Mouse (Mus musculus): ENCODE results near the gene Klhl32.
"Not testable (repeated sequence)": the region's sequence is repeated elsewhere in the genome, so short reads cannot be mapped to it uniquely, and the experiment has no call there.

The Klhl32 gene

DNA sequence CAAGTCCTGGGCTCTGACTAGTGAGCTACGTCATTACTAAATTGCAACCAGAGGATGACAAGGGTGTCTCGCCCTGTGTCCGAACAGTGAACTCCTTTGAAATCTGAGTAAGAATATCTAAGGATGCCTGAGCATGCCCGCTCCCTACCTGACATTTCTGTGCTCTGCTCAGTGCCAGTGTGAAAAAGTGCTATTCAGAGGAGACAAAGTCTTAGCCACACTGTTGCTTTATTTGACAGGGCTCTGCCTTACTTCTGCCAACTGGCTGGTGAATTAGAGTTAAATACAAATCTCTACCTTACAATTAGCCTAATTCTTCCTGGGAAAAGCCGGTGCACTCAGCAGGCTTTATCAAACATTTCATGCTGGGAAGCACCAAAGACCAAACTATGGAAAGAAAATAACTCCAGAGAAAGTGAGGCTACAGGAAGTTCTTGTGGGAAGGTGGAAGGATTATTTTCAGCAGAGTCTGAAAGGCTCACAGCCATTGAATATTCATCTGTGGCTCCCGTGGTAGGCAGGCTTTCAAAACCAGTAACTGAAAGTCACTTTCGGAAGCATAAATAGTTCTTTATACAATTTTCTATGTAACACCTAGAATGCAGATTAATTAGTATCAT, 57.1 kb downstream of the Klhl32 start:
- no peak for DNase-seq

DNA sequence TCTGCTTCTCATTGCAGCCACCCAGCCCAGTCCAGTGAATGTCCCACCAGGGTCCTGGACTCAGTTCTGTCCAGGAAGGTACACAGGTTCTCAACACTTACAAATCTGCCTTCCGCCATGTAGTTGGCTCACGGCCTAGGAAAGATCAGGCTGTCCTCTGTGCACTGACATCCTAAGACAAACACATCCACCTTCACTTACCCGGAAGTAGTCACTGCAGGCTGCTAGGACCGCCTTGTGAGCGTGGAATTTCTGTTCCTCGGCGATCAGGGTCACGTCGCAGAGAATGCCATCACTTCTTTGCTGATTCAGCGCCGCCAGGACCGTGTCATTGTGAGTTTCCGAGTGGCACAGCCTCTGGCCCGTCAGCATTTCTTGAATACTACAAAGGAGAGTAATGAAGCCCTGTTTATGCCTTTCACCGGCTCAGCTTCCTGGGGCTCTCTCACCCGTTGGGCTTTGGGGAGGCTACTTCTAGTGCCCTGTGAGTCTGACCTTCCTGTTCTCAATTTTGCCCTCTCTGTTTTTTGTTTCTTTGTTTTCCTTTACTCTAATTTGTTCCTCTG, 58.4 kb downstream of the Klhl32 start:
- DNase-seq, result no peak

DNA sequence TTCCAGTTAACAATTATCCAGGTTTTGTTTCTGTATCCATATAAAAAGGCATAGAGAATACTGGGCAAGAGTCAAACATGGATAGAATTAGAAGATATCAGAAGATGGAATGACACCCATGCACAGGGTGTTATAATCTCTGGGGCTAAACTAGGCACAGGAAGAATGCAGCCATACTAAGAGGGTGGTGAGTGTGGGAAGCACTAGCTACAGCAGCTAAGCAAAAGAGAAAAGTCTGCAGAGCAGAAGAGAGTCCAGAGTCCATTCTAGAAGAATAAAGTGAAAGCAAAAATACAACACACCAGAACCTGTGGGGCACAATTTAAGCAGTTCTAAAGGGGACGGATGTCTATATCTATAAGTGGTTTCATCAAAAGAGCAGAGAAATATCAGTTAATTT, 61.6 kb downstream of the Klhl32 start:
- DNase-seq, result no peak

DNA sequence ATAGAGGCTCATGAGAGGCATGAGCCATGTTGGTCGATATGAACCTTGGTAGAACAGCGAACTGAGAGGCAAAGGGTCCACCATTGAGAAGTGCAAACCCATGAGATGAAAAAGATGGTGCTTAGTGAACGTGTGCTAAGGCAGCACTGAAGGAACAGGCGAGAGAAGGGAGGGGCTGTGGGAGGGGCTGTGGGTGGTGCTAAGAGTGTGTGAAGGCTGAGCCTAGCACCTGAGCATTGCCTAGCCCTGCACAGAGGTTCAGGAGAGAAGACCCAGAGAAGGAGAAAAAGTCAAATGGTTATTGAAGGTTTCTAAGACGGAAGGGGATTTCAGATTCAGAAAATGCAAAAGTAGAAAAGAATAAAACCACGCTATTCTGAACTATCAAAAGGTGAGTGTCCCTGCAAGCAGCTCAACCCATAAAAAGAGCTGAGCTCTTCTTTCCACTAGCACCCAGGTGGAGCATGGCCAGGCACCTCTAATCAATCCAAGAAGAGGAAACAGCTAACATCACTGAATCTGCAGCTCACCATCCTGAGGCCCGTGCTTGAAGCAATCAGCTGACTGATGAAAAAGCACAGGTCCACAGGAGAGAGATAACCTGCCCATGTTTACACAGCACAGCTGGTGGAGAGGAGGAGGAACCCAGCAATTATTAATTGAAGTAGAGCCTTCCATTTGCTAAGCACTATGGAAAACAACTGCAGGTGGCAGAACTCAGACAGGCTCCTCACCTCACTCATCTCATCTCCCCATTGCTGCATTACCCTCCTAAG, 65.0 kb downstream of the Klhl32 start:
- DNase-seq, result no peak

DNA sequence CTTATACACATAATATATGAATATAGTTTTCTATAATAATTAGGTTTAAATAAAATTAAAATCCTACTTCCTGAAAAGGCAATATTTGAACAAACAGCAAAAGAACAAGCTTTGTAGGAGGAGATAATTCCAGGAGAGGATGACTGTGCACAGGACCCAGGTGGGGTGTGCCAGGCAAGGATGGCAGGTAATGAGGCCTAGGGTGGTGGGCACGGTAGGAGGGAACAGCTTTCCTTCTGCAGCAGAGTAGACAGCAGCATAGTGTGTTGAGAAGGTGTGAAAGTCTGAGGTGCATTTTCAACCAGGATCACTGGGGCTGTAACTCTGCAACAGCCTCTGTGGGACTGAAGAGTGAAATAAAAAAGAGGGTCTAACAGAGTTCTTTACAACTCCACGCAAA, 85.0 kb downstream of the Klhl32 start:
- no peak for DNase-seq

DNA sequence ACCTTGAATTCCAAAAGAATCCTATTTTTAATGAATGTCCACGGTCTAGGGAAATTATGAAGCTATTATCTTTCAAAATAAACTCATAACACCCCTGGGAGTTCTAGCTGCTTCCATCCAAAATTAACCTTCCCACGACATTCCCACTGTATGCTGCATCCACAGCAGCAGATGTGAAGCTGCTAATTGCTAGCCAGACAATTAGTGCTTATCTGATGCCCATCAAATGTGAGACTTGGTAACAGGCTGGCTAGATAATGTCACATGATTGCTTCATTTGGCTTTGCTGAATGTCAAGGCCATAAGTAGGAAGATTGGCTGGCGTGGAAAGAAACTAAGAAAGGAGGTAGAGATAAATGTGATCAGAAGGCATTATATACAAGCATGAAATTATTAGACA, 85.5 kb downstream of the Klhl32 start:
- no peak for DNase-seq

DNA sequence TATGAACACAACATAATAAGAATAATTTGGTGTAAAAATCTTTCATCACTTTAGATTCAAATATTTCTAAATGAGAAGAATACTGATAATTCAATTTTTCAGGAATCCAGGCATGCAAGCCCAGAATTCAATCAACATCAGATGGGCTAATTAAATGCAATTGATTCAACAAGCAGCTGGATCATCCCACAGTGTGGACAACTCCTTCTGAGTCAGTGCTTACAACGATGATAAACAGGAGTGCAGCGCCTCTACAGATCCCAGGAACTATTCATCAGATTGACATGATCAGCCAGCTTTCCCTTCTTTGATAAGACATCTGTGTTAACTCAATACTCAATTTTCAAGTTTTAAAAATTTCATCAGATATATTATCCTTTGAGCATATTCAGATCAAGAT, 86.4 kb downstream of the Klhl32 start:
- DNase-seq, result no peak

DNA sequence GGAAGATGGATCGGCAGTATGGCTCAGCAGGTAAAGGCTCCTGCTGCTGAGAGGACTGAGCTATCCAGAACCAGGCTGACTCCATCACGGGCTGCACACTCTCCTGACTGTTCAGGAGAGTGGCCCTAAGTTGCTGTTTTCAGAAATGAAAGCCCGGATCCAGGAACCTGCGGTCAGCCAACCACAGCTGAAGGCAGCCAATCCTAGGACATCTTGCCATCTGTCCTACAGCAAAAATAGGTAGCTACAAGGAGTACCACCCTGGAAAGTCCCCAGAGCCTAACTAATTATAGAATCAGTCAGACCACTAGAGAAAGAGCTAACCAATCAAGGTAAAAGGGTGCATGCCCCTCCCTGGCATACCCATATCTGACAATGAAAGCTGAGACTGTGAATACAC, 87.5 kb downstream of the Klhl32 start:
- DNase-seq, result no peak

DNA sequence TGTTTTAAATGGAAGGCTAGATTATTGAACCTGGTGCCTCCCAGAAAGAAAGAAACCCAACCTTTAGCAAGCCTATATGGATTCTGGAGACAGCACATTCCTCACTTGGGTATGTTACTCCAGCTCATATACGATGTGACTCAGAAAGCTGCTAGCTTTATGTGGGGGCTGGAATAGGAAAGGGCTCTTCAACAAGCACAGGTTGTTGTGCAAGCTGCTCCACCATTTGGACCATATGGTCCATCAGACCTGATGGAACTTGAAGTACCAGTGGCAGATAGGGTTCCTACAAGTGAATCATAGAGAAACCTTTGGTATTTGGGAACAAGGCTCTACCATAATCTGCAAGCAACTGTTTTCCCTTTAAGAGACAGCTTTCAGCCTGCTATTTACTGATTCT, 92.0 kb downstream of the Klhl32 start:
- DNase-seq, result no peak

DNA sequence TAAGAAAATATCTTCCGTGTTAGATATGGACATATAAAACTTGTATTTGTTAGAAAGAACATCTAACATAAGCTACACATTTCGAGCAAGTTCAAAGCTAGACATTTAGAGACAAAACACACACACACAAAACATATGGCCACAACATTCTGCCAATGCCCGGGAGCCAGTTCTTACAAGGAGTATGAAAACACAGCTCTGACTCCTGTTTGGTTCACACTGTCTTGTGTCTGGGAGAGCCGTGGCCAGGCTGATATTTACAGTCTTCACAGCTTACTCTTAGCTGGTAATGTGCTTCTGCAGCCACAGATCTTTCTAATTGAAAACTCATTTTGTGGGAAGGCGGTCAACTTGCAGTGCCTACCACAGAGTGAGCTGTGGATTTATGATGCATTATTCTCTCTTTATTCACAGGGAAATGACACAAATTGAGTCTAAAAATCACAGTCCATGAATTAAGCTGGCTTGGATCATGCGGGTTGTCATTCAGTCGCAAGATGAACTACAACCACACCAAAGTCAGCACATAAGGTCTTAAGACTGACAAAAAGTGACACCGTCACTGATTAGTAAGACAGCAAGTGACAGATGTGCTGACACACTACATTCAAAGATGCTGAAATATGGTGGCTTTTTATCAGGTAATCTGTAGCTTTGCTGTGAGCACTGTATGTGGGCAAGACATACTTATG, 98.3 kb downstream of the Klhl32 start:
- DNase-seq, result no peak

DNA sequence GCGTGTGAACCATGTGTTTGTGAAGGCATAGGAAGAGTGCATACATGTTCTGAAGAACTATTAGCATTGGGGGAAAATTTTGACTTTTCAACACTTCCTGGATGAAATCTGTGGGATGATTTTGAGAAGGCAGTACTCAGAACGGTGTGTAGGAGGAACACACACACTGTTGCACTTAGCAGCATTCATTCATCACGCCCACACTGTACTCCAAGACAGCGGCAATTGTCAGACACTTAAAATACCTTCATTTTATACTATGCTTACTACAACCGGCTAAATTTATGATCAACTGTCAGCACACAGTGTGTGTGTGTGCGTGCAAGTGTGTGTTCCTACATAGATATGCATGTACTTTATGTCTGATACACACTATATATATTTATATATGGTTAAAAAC, 113.8 kb downstream of the Klhl32 start:
- no peak for DNase-seq

DNA sequence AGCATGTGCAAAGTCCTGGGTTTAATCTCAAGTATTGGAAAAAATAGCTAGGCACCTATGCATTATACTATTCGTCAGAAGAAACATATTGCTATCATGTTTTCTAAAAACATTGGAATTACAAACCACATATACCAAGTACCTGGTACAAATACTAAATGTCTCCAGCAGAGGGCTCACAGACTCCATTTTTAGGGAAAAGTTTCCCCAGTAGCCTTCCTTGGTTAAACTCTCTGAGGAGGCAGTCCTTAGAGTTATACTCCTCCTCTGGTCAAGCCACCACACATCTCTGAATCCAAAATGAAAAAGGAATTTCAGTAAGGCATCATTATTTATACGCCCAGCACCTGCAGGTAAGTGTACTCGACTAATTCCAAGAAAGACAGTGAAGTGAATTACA, 130.1 kb downstream of the Klhl32 start:
- peak; percentile 43 for DNase-seq

DNA sequence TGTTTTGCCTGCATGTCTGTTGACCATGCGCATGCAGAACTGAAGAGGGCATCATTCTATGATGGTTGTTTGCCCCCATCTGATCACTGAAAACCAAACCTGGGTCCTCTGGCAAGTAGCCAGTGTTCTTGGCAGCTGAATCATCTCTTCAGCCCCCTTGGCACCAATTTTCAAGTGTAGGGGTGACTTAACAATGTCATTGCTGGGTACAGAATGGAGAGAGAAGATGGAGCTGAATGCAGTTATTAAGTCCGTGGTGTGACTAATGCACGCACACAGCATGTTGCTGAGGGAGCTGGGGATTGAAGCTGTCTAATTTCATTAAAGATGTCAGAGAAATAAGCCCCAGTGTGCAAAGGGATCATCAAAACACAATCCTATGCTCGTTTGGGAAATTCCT, 135.4 kb downstream of the Klhl32 start:
- DNase-seq, result no peak

DNA sequence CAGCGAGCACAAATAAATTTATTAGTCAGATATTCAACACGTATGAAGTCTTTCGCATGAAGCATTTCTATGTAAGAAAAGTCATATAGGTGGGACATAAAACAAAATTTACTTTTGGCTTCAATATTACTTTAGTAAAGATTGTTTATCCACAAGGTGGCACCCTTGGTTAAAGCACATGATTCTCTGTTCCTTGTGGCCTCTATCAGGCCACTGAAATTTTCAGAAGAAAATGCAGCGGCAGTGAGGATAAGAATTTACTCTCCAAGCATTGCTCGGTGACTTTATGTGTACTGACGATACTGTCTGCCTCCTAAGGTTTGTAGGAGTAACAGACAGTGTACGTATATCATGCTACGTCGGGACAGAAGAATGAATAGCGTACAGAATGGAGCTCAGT, 136.6 kb downstream of the Klhl32 start:
- DNase-seq, result no peak

DNA sequence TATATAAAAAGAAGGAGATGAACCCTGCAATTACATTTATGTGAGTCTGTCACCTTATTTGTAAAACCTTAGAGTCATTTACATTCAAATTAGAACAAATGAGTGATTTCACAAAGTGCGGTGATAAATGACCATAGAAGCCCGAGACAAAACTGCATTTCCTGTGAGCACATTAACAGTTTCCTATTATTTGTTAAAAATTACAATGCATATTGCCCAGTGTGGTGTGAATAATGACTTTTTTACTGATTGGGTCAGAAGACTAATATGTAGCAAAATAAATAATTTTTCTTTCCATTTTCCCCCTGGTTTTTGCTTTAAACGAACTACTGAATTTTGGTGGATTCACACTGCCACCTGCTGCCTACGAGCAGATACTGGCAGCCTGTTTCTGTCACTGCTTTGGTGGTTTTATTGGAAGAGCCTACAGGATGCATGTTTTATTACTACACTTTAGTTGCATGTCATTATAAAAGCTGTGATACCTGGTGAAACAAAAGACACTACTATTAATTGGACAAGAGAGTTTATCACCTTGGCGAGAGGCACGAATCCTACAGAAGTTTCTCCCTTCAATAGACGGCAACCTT, 152.3 kb downstream of the Klhl32 start:
- DNase-seq, result no peak

DNA sequence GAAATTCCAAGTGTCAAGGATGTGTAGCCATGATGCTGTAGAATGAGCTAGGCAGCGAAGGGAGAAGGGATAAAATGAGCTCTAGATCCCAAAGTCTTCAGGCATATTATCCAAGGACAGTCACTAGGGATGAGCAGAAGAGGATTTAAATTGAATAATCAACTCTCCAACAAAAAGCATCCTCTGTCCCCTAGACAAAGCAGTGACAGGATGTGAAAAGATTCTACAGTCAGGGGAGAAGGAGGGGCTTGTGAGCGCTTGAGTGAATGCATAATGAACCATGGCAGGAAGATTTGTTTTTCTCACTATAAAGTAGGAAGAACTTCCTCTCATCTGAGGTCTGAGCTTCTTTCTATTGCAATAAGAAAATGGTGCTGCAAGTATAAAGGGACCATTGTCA, 170.8 kb downstream of the Klhl32 start:
- no peak for DNase-seq

DNA sequence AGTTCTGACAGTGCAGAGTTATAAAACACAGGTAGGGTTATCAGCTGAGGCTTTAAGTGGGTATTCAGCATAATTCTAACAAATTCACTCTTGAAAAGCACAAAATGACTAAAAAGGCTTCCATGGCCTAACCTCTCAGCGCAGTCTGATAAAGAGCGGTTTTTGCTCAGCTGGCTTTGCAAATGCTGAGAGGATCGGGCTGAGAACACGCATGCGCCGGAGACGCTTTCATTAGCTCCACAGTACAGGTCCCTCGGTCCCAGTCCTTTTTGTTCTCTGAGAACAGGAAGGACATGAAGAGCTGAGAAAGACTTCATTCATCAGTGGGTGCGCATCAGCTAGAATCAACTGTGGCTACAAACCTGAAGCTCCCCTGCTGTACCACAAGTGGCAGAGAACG, 180.9 kb downstream of the Klhl32 start:
- no peak for DNase-seq

DNA sequence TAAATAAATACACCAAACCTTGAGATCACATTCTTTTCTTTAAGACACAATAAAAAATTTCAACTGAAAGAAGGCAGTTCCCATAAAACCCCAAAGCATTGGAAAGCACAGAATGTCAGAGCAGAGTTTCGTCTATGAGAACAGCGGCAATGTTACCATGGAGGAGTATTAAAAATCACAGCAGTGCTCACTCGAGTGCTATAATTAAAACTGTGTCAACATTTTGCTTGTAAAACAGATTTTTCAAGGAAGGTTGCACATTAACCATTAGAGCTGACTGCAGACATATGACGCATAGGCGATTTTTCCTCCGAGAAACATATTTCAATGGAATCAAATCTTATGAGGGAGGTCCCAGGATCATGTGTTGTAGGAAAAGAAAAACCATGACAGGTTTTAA, 191.7 kb downstream of the Klhl32 start:
- no peak for DNase-seq

DNA sequence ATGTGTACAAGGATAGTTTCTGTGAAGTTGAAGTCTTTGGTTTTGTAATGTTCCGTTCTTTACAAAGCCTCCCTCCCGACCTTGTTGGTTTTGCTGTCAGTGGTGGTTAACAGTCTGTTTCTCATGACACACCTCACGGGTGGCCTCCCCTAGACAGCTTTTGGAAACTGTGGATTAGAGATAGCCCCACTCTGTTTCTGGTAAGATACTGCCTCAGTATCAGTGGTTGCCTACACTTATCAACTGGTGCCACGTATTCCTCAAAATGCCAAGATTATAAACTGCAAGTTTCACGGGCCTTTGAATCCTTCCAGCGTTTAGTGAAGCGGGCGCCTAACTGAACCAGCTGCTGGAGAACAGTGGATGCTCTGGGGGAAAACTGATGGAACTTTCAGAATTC, 206.2 kb downstream of the Klhl32 start:
- DNase-seq, result not testable (repeated sequence)

DNA sequence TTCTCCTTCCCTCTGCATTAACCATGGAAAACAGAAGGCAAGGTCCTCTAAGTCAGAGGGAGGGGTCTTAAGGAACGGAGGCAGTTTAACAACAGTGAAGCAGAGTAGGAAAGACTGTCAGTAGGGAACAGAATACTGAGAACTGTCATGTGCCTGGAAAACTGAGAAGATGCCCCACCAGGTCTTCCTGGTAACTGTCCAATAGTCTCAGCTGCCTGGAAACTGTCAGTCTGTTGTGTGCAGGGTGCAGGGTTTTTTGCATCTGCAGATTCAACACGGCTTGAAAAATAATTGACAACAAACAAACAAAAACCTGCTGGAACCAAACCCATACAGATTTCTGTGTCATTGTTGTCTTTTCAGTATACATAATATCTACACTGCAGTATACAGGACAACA, 208.6 kb downstream of the Klhl32 start:
- no peak for DNase-seq

DNA sequence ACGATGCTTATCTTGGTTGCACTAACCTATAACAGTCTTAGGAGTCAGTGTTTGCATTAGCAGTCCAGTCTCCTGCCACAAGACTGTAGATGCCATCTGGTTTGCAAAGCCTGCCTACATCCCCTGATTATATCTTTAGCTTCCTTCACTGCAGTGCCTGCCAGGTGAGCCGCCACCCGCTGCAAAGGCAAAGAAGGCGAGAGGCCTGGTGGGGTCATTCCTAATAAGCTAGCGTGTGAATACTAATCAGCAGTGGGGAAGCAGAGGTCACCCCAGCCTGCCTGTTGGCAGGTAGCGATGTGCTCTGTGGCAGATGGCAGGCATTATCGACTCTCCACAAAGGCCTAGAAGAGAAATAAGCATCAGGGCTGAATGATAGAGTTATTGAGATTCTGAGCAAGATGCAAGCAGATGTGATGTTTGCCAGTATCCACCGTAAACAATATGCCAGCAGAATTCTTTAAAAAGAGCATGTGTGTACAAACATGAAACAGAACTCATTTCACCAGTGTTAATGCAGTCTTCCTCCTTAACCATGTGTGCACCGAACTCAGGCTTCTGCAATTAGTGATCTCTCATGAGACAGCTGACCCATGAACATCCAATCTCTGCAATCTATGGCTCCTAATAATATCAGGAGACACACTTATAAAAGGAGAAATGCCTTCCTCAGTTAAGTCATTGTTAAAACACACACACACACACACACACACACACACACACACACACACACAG, 219.6 kb downstream of the Klhl32 start:
- DNase-seq, result no peak

DNA sequence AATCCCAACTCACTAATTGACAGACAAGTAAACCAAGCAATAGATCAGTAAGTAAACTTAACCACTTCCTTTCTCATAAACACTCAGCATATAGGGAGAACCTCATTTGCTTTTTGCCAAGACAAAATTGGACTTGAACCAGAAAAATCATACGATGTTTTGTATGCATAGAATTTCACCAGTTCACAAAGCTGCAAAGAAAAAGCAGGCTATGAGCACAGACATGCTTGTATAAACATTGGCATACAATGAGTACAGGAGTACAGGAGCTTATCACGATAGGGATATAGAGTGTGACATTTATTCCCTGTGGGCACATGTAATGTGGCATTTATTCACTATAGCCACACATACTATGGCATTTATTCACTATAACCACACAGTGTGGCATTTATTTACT, 220.5 kb downstream of the Klhl32 start:
- no peak for DNase-seq

DNA sequence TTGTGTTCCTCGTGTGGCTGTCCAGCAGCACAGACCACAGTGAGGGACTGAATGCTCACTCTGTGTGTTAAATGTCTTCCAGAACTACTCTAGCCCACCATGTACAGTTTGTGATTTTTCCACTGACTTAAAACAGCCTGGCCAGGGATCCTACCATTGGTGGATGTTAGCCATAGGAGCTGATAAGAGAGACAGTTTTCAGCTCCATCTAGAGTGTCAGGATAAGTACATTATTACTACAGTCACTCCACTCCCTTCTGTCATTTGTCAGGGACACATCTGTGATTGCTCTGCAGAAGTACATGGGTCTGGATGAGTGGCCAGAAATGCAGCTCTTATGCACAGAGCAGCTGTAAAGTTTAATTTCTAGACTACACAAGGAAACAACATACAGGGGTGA, 223.1 kb downstream of the Klhl32 start:
- DNase-seq, result no peak

All from kidney, adult 18-20 months (tissue).